Mouse (Mus musculus) kidney, postnatal 25 days (tissue): ENCODE data around the gene Btbd1.

Source experiments
- DNase-seq, 2 experiments: peaks; one replicate each; pipeline ENCODE4 v3.0.0; 2021; ENCODE audit warnings: mixed read lengths in 2 of 2

The Btbd1 gene

DNA sequence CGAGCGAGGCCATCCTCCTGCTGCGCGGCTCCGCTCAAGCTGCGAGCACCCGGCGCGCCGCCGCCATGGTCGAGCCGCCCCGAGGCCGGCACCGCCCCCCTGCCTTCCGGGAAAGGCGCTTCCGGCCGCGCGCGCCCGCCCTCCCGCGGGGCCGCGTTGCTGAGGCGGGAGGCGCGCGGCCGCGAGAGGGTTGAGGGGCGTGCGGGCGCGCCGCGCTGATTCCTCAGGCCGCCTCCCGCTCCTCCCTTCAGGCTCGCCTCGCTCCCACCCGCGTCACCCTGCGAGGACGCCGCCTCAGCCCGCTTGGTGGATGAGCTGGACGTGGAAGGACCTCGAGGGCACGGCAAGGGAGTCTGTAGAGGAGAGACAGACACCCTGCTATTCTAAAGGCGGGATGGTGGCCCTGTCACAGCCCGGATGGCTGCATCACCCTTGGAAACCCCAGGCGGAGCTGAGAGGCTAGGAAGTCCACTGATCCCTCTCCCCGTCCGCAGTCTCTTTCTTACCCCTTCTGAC lies at the start of gene Btbd1:
Gene Btbd1 (minus strand): TSS at position 53 of the 516 bp plus-strand sequence.
- peak; percentile 84 to 94 for DNase-seq

- peak in 1 of 2 experiments; percentile 30 for DNase-seq
Measured at GRCm38 (mm10) chr7:81875372-81875771, 46.1 kb upstream of the Btbd1 start.

DNA sequence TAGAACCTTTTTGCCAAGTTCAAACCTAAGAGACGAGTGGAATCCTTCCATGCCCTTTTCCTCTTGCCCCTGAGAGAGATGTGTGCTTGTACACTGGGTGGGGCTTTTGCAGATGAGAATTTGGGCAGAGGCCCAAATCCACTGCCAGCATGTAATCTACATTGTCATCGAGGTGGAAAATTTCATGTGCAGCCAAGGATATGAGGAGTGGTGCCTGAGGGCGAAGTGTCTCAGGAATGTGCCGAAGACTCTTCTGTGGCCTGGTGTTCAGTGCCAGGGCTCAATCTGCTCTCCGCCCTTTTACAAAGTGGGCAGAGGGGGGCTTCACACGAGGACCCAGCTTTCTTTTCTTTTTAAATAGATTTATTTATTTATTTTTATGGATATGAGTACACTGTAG lies 45.4 kb upstream of the Btbd1 start:
- peak; percentile 49 to 66 for DNase-seq

- DNase-seq, result no peak
Measured at GRCm38 (mm10) chr7:81873807-81874206, 44.6 kb upstream of the Btbd1 start.

- no peak for DNase-seq
Measured at GRCm38 (mm10) chr7:81872493-81873013, 43.3 kb upstream of the Btbd1 start.

GRCm38 (mm10) chr7:81868158-81868557 lies 38.9 kb upstream of the Btbd1 start:
- peak; percentile 91 to 93 for DNase-seq

- peak in 1 of 2 experiments; percentile 29 for DNase-seq
Measured at GRCm38 (mm10) chr7:81867231-81867930, 38.1 kb upstream of the Btbd1 start.

- no peak for DNase-seq
Measured at GRCm38 (mm10) chr7:81865937-81866336, 36.7 kb upstream of the Btbd1 start.

- no peak for DNase-seq
Measured at GRCm38 (mm10) chr7:81864552-81864951, 35.3 kb upstream of the Btbd1 start.

DNA sequence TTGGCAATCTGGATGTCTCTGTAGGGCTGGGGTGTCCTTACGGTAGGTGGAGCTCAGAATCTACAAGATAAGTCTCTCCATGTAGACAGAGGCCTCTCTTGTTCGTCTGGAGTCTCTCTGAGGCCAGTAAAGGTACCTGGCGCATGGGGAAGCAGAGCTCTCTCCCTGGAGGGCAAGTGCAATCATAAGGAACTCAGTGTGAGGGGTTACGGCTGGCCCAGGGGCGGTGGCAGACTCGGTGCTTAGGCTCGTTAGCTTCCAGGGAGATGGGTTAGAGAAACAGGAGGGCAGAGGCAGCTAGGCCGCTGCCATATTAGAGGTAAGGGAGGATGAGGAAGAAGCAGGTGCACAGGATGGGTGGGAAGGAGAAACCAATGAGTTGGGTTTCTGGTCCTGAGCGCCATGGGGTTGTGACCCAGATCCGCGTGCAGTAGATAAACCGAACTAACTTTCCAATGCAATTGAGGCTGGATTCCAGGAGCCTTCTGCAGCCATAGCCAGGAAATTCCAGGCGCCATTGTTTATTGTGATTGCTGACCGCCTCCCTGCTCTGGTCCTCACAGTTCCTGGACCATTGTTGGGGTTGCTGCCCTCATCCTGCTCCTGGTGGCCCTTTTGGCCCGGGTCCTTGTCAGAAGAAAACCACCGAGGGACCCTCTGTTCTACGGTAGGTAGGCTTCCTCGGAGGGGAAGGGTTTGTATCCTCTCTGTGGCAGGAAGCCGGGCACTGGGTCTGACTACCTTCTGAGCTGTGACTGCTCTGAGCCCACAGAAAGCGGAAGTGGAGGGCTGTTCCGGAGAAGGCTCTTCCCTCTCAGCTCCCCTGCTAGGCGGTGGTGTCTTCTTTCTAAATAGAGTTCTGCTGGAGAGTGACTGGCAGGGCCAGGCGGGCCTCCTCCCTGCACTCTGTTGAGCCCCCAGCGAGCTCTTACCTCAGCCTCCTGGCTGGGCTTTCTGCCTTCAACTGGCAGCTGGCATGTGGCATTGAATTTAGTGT lies 33.7 kb upstream of the Btbd1 start:
- DNase-seq, result peak; percentile 35 to 60

DNA sequence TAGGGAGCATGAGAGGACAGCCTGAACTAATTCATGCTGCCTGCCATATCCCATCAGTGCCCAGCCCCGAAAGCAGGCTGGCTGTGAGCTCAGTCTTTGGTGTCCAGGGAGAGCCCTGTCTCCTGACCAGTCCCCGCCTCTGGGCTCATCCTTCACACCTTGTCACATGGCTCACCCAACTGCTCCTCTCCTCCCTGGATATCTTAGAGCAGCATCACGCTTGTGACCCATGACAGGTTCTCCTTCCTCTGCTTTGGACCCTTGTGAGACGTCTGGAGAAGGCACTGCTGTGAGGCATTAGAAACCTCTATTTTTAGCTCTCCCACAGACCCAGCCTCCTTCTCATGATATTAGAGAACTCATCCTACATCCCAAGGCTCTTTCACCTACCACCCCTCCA lies 32.7 kb upstream of the Btbd1 start:
- no peak for DNase-seq

DNA sequence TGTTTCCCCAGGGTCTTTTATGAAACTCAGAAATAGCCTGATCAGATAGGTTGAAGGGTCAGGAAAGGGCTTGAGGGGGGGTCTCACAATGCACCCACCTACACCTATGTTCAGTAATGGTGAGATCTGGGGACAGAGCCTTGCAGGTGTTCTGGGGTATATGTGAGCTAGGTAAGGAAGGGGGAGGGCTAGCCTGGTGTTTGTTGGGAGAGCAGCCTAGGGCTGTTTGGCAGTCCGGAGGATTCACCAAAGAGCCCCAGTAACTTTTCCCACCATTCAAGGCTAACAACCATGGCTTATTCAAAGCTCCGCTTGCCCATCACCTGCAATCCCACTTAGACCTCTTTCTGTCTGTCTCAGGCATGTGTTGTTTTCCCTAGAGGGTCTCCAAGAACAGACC lies 32.2 kb upstream of the Btbd1 start:
- DNase-seq, result no peak

DNA sequence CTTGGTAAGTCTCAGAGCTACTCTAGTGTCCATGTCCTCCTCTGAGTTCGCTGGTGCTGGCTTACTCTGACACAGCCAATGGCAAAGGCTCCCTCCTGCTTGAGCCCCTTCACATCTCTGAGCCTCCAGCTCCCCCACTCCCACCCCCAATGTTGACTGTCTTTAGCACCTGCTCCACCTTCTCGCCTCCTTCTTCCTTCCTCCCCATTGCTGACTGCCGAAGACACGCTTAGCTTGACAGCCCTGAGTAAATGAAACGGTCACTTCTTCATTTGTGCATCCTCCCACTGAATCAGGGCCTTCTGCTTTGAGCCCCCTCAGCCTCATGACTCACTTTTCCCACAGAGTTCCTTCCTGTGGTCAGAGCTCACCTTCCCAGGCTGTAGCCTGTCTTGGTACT lies 31.8 kb upstream of the Btbd1 start:
- no peak for DNase-seq

DNA sequence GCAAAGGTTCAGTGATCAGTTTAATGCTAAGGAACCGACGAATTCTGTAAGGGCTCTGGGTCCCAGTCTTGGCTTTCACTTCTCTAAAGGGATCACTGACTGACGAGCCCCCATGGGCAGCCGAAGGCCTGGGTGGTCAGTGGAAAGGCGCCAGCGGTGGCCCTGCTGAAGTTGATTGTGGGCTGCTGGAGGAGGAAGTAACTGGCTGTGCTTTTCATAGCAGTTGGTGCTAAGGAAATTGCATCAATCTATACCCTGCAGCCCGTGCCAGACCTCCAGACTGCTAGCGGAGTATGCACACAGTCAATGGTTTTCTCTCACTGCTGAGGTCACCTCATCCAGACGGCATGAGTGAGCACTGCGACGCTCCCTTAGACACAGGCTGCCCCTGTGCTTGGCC lies 30.8 kb upstream of the Btbd1 start:
- DNase-seq, result no peak

- peak; percentile 46 to 74 for DNase-seq
Measured at GRCm38 (mm10) chr7:81858968-81859721, 29.9 kb upstream of the Btbd1 start, which contains the start of gene Tm6sf1. TSS of gene Tm6sf1 (plus strand) at chr7:81859001.

DNA sequence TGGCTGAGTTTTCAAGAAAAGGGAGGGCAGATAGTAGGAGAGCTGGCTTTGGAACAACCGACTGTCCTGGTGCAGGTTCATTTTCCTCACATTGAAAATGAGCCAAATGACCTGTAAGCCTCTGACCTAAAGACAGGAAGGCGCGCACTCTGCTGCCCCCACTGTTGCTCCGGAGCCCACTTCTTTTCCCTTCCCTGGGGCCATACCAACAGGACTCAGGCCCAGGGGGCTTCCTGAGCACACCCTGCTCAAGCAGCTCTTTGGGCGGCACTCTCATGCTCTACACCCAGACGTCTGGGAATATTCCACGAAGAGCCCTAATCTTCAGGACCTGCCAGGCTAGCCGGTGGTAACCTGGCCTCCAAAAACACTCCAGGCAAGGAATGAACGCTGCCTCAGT lies 29.0 kb upstream of the Btbd1 start:
- DNase-seq, result no peak

GRCm38 (mm10) chr7:81856221-81856620 lies 27.0 kb upstream of the Btbd1 start:
- DNase-seq, result no peak

- DNase-seq, result no peak
Measured at GRCm38 (mm10) chr7:81855694-81856093, 26.5 kb upstream of the Btbd1 start, which contains the start of gene Gm10160. TSS of gene Gm10160 (minus strand) at chr7:81855794.

GRCm38 (mm10) chr7:81854568-81855307 lies 25.5 kb upstream of the Btbd1 start:
- no peak for DNase-seq

GRCm38 (mm10) chr7:81851706-81852105 lies 22.5 kb upstream of the Btbd1 start:
- DNase-seq, result peak; percentile 37 to 52

DNA sequence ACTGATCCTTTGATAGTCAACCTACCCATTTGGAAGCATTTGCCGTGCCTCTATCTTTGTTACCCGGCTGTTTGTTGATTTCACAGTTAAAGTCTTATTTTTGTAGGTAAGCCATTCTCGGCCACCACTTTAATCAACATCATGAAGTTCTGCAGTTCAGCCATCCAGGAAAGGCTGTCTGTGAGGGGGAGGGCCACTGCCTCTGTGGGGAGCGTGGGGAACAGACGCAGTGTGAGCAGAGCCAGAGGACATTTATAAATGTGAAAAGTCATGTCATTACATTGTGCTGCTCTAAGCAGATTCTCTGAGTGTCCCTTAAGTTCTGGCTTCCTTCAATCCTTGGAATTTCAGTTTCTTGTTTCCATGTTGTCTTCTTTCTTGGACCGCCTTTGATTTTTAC lies 20.9 kb upstream of the Btbd1 start:
- no peak for DNase-seq

DNA sequence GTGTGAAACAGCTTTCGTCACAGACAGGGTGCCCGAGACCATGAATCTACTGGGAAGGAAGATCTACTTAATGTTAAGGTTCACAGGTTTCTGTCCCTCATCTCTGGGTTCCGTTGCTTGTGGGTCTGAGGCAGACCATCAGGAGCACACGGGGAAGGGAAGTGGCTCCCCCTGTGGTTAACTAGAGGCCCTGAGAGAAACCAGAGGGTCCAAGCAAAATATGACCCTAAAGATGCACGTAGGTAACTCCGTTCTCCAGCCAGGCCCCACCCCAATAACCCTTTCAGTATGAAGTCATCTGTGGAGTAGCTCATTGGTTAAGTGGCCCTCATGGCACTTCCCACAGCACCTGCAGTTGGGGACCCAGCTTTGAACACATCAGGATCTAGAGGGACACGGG lies 20.4 kb upstream of the Btbd1 start:
- no peak for DNase-seq
